Comparison of ENCODE assay signal across 8 mouse cellular contexts in genomic region chr2:57906939-57907338, GRCm38 (mm10).
DNase-seq lines count a peak whose midpoint lies in the region; ATAC-seq lines count a peak whose summit lies in the region.
"Had no signal": no experiment of that assay in that cellular context is flagged by ENCODE, and none has a peak within 500 bp of the region (broad histone marks: within the 10 kb centered on the region; RNA-seq: fewer than 3 reads in every experiment).

No protein-coding gene starts in this region.

- DNase-seq in left cerebral cortex, adult 18-20 months (ENCODE audit: low spot score in 2 of 2): peak; percentile 59 to 60
- no peak for DNase-seq in left cerebral cortex, adult 11 months (ENCODE audit: low spot score)
- peak; percentile 89 to 93 for DNase-seq in cerebellum, postnatal 25 days
- DNase-seq in left cerebral cortex, postnatal 14 days (ENCODE audit: low spot score in 2 of 2): peak; percentile 21 to 38
- DNase-seq in embryo, embryonic 10 days (ENCODE audit: low spot score): no peak
- no peak for DNase-seq in B cell, adult 2 months

- intact Hi-C loops in left cerebral cortex, postnatal 14 days (cut with DNase I): loop anchor here (10.0 kb wide), 1 partner anchor 752 kb away; no protein-coding TSS in a partner anchor

- ATAC-seq in erythroid progenitor cell, adult 5-6 weeks (replicated peaks; ENCODE audit: low FRiP score, poor library complexity, severe bottlenecking): no peak
- ATAC-seq: intestine, embryonic 16.5 days had no signal

Comparison
In these comparisons a context has a peak if more than half of its experiments do, and no peak if none do; other contexts are left out.
1. DNase-seq: peak in left cerebral cortex, adult 18-20 months (2 of 2), cerebellum, postnatal 25 days (2 of 2) and left cerebral cortex, postnatal 14 days (2 of 2); none in left cerebral cortex, adult 11 months (single experiment), embryo, embryonic 10 days (single experiment) and B cell, adult 2 months (0 of 2).